Comparison of ENCODE assay signal across 8 mouse cellular contexts in the genomic region with DNA sequence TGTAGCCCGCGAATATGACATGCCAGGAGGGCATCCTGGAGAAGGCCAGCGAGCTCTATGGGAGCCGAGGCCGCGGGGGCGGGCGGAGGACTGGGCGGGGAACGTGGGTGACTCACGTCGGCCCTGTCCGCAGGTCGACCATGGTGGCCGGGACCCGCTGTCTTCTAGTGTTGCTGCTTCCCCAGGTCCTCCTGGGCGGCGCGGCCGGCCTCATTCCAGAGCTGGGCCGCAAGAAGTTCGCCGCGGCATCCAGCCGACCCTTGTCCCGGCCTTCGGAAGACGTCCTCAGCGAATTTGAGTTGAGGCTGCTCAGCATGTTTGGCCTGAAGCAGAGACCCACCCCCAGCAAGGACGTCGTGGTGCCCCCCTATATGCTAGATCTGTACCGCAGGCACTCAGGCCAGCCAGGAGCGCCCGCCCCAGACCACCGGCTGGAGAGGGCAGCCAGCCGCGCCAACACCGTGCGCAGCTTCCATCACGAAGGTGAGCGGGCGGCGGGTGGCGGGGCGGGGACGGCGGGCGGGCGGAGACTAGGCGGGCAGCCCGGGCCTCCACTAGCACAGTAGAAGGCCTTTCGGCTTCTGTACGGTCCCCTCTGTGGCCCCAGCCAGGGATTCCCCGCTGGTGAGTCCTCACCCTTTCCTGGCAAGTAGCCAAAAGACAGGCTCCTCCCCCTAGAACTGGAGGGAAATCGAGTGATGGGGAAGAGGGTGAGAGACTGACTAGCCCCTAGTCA. TPM values are rescaled to one million over a fixed set of nuclear protein-coding genes. Genes with fewer than 3 reads are reported as not detected.
DNase-seq lines count a peak whose midpoint lies in the region; ATAC-seq lines count a peak whose summit lies in the region.

No protein-coding gene starts in this region.

- H3K4me1 ChIP-seq in forebrain, embryonic 13.5 days = peaks cover 28% of the 10 kb centered on the region
- peaks cover 32% of the 10 kb centered on the region for H3K4me1 ChIP-seq in limb, embryonic 15.5 days
- peaks cover 28% of the 10 kb centered on the region for H3K4me1 ChIP-seq in midbrain, embryonic 15.5 days

- peak overlapping the region; percentile 75 for H3K4me2 ChIP-seq in forebrain, embryonic 13.5 days
- H3K4me2 ChIP-seq in limb, embryonic 15.5 days = peak overlapping the region; percentile 90
- peak overlapping the region; percentile 98 for H3K4me2 ChIP-seq in midbrain, embryonic 15.5 days

- peak; percentile 17 for DNase-seq in right cerebral cortex, postnatal 4 days
- no peak for DNase-seq in right cerebral cortex, adult 18-20 months
- peak; percentile 25 to 31 for DNase-seq in heart, postnatal 36 days
- peak; percentile 48 to 65 for DNase-seq in urinary bladder, postnatal 36 days (ENCODE audit: low spot score in 2 of 2)
- no peak for DNase-seq in layer of hippocampus, adult 11-12 months (ENCODE audit: low spot score)

- H3K4me3 ChIP-seq in forebrain, embryonic 13.5 days = peak overlapping the region; percentile 61
- peak overlapping the region; percentile 74 for H3K4me3 ChIP-seq in limb, embryonic 15.5 days
- H3K4me3 ChIP-seq in midbrain, embryonic 15.5 days = peak overlapping the region; percentile 58

- peak overlapping the region; percentile 53 for H3K9ac ChIP-seq in forebrain, embryonic 13.5 days
- H3K9ac ChIP-seq in limb, embryonic 15.5 days = peak overlapping the region; percentile 54
- peak overlapping the region; percentile 42 for H3K9ac ChIP-seq in midbrain, embryonic 15.5 days

- peak; percentile 46 for ATAC-seq in forebrain, embryonic 13.5 days
- peak; percentile 73 for ATAC-seq in limb, embryonic 15.5 days (ENCODE audit: insufficient number of reproducible peaks, low FRiP score, low TSS enrichment, low read depth)
- peak; percentile 38 for ATAC-seq in midbrain, embryonic 15.5 days (replicated peaks)

- WGBS in forebrain, embryonic 13.5 days = 1% methylated on average over 51 of the region's 55 CpGs
- 1% methylated on average over 55 of the region's 55 CpGs for WGBS in limb, embryonic 15.5 days
- WGBS in midbrain, embryonic 15.5 days = under 1% methylated on average over 55 of the region's 55 CpGs

- H3K36me3 ChIP-seq in forebrain, embryonic 13.5 days (ENCODE audit: poor library complexity, severe bottlenecking) = no peaks in the 10 kb centered on the region
- no peaks in the 10 kb centered on the region for H3K36me3 ChIP-seq in limb, embryonic 15.5 days
- no peaks in the 10 kb centered on the region for H3K36me3 ChIP-seq in midbrain, embryonic 15.5 days (replicated peaks)

- peaks cover 62% of the 10 kb centered on the region for H3K27me3 ChIP-seq in forebrain, embryonic 13.5 days
- H3K27me3 ChIP-seq in limb, embryonic 15.5 days = peaks cover 10% of the 10 kb centered on the region; the same call in 1 of the 2 replicates
- peaks cover 61% of the 10 kb centered on the region for H3K27me3 ChIP-seq in midbrain, embryonic 15.5 days (replicated peaks)

- H3K9me3 ChIP-seq in forebrain, embryonic 13.5 days (replicated peaks) = no peaks in the 10 kb centered on the region
- no peaks in the 10 kb centered on the region for H3K9me3 ChIP-seq in limb, embryonic 15.5 days
- H3K9me3 ChIP-seq in midbrain, embryonic 15.5 days = no peaks in the 10 kb centered on the region

- no peak overlapping the region for H3K27ac ChIP-seq in forebrain, embryonic 13.5 days
- H3K27ac ChIP-seq in limb, embryonic 15.5 days = peak overlapping the region; percentile 34
- H3K27ac ChIP-seq in midbrain, embryonic 15.5 days = no peak overlapping the region

- intact Hi-C loops in heart, postnatal 36 days (cut with DNase I) = loop anchor here (5.0 to 10.0 kb wide), 3 partner anchors 390 to 928 kb away; no protein-coding TSS in a partner anchor

RNA-seq across cellular contexts. Expression of a gene that starts 2.5 kb away (rescaled TPM):
- polyA plus RNA-seq in forebrain, embryonic 13.5 days (2015; fragmentation: Nextera tagmentation; extraction: Ambion mirVana) = 0.67 and 0.94 TPM in 2 replicates
- total RNA-seq in heart, postnatal 36 days (2021) = 1 to 10 TPM; 1.8 to 1.9 TPM
- 23.2 and 24.8 TPM in 2 replicates for polyA plus RNA-seq in limb, embryonic 15.5 days (2015; fragmentation: Nextera tagmentation; extraction: Ambion mirVana)
- polyA plus RNA-seq in midbrain, embryonic 15.5 days (2015; fragmentation: Nextera tagmentation; extraction: Ambion mirVana) = 3.5 and 4.0 TPM in 2 replicates

Comparison
In these comparisons a context has a peak if more than half of its experiments do, and no peak if none do; other contexts are left out.
1. DNase-seq: peak in right cerebral cortex, postnatal 4 days (single experiment), heart, postnatal 36 days (2 of 2) and urinary bladder, postnatal 36 days (2 of 2); none in right cerebral cortex, adult 18-20 months (single experiment) and layer of hippocampus, adult 11-12 months (single experiment).
2. Peak in every context shown above with its lines, with median percentiles within 50 percentile points of each other: ATAC-seq, H3K4me2 ChIP-seq, H3K4me3 ChIP-seq and H3K9ac ChIP-seq.